Mouse (Mus musculus): Measurements from ENCODE around the gene Igf1. TPM values are rescaled to one million over a fixed set of nuclear protein-coding genes. Genes with fewer than 3 reads are reported as not detected.

Igf1 gene
- total and polyA plus RNA-seq, 2 experiments from 2014 or later: 10.0 to 23.4 TPM

- TF ChIP-seq CTCF (IDR thresholded peaks at IDR 0.05; ENCODE audit: low read depth): no peak
- no peak for TF ChIP-seq EP300 (IDR thresholded peaks at IDR 0.05; ENCODE audit: low read depth)
- H3K4me3 ChIP-seq (ENCODE audit: low read depth, low read length): no peak overlapping the region
- ATAC-seq (ENCODE audit: insufficient read depth, low read depth) (no peak), DNase-seq (ENCODE audit: low spot score) (no peak)
- no peak overlapping the region for H3K4me2 ChIP-seq (ENCODE audit: low read depth, low read length)
- no peaks in the 10 kb centered on the region for H3K36me3 ChIP-seq (replicated peaks; ENCODE audit: control insufficient read depth, insufficient read depth, low read length)
- H3K9ac ChIP-seq (replicated peaks; ENCODE audit: low read depth, low read length): no peak overlapping the region
- no peaks in the 10 kb centered on the region for H3K9me3 ChIP-seq (replicated peaks; ENCODE audit: control insufficient read depth, low read length)
- no peaks in the 10 kb centered on the region for H3K27me3 ChIP-seq (ENCODE audit: control insufficient read depth, insufficient read depth, low read length)
- no peaks in the 10 kb centered on the region for H3K4me1 ChIP-seq (ENCODE audit: control insufficient read depth, insufficient read depth)
- WGBS: 68% methylated on average over 10 of the region's 10 CpGs
- no peak overlapping the region for H3K27ac ChIP-seq (ENCODE audit: low read depth)
These were observed 36.2 kb upstream of the Igf1 start for GRCm38 (mm10) chr10:87821906-87822305.

GRCm38 (mm10) chr10:87830012-87830411 lies 28.1 kb upstream of the Igf1 start:
- WGBS: 93% methylated on average over 2 of the region's 2 CpGs
- Histone ChIP-seq H3K9me3 (replicated peaks; ENCODE audit: control insufficient read depth, low read length) (no peaks in the 10 kb centered on the region), H3K9ac (replicated peaks; ENCODE audit: low read depth, low read length) (no peak overlapping the region), H3K36me3 (replicated peaks; ENCODE audit: control insufficient read depth, insufficient read depth, low read length) (no peaks in the 10 kb centered on the region), H3K27ac (ENCODE audit: low read depth) (no peak overlapping the region), H3K27me3 (ENCODE audit: control insufficient read depth, insufficient read depth, low read length) (no peaks in the 10 kb centered on the region), H3K4me2 (ENCODE audit: low read depth, low read length) (no peak overlapping the region), H3K4me3 (ENCODE audit: low read depth, low read length) (no peak overlapping the region), H3K4me1 (ENCODE audit: control insufficient read depth, insufficient read depth) (no peaks in the 10 kb centered on the region)
- TF ChIP-seq CTCF (IDR thresholded peaks at IDR 0.05; ENCODE audit: low read depth) (no peak), EP300 (IDR thresholded peaks at IDR 0.05; ENCODE audit: low read depth) (no peak)
- no peak for DNase-seq (ENCODE audit: low spot score)
- ATAC-seq (ENCODE audit: insufficient read depth, low read depth): no peak

DNA sequence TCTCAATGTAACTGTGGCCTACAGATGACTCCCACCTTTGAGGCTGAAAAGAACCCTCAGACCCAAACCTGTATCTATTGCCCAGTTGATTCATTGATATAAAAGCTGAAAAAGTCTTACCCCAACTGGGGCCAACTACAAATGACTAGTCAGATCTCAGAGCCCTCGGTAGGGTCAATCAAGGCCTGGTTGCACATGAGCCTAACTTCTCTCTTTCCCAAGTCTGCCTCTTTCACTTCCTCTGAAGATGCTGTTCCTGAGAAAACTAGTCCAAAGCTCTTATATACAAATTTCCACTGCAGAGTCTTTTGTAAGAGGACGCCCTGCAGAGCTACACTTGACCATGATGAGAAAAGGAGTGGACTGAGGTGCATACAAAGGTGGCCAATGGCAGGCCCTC lies 27.4 kb upstream of the Igf1 start:
- Histone ChIP-seq H3K9me3 (replicated peaks; ENCODE audit: control insufficient read depth, low read length) (no peaks in the 10 kb centered on the region), H3K27me3 (ENCODE audit: control insufficient read depth, insufficient read depth, low read length) (no peaks in the 10 kb centered on the region), H3K27ac (ENCODE audit: low read depth) (no peak overlapping the region), H3K36me3 (replicated peaks; ENCODE audit: control insufficient read depth, insufficient read depth, low read length) (no peaks in the 10 kb centered on the region), H3K4me1 (ENCODE audit: control insufficient read depth, insufficient read depth) (no peaks in the 10 kb centered on the region), H3K4me2 (ENCODE audit: low read depth, low read length) (no peak overlapping the region), H3K9ac (replicated peaks; ENCODE audit: low read depth, low read length) (no peak overlapping the region), H3K4me3 (ENCODE audit: low read depth, low read length) (no peak overlapping the region)
- no peak for DNase-seq (ENCODE audit: low spot score)
- no peak for ATAC-seq (ENCODE audit: insufficient read depth, low read depth)
- TF ChIP-seq CTCF (IDR thresholded peaks at IDR 0.05; ENCODE audit: low read depth) (no peak), EP300 (IDR thresholded peaks at IDR 0.05; ENCODE audit: low read depth) (no peak)
- WGBS: 84% methylated on average over 2 of the region's 2 CpGs

GRCm38 (mm10) chr10:87832101-87832500 lies 26.0 kb upstream of the Igf1 start:
- no peak overlapping the region for H3K4me2 ChIP-seq (ENCODE audit: low read depth, low read length)
- TF ChIP-seq EP300 (IDR thresholded peaks at IDR 0.05; ENCODE audit: low read depth) (no peak), CTCF (IDR thresholded peaks at IDR 0.05; ENCODE audit: low read depth) (no peak)
- no peaks in the 10 kb centered on the region for H3K4me1 ChIP-seq (ENCODE audit: control insufficient read depth, insufficient read depth)
- DNase-seq (ENCODE audit: low spot score) (no peak), ATAC-seq (ENCODE audit: insufficient read depth, low read depth) (no peak)
- no peaks in the 10 kb centered on the region for H3K9me3 ChIP-seq (replicated peaks; ENCODE audit: control insufficient read depth, low read length)
- no peaks in the 10 kb centered on the region for H3K27me3 ChIP-seq (ENCODE audit: control insufficient read depth, insufficient read depth, low read length)
- no peak overlapping the region for H3K27ac ChIP-seq (ENCODE audit: low read depth)
- no peaks in the 10 kb centered on the region for H3K36me3 ChIP-seq (replicated peaks; ENCODE audit: control insufficient read depth, insufficient read depth, low read length)
- H3K9ac ChIP-seq (replicated peaks; ENCODE audit: low read depth, low read length): no peak overlapping the region
- WGBS: 69% methylated on average over 1 of the region's 1 CpGs
- H3K4me3 ChIP-seq (ENCODE audit: low read depth, low read length): no peak overlapping the region

DNA sequence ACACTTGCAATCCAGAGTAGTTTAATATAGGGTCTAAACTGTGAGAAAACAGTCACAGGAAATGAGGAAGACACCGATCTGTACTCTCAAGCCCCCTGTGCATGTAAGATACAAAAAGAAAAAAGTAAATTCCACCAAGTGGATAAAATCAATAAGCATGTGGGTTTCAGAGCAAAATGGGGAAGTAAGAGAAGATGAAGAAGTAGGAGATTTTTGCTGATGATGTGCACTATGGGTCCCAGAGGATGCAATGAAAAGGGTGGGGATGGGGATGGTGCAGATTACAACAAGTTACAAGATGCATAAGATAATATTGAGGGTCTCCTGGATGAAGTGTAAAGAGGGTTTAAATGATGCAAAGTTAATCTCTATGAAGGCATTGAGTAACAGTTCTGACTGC lies 18.6 kb upstream of the Igf1 start:
- no peak overlapping the region for H3K4me2 ChIP-seq (ENCODE audit: low read depth, low read length)
- H3K27me3 ChIP-seq (ENCODE audit: control insufficient read depth, insufficient read depth, low read length): no peaks in the 10 kb centered on the region
- no peak overlapping the region for H3K27ac ChIP-seq (ENCODE audit: low read depth)
- TF ChIP-seq CTCF (IDR thresholded peaks at IDR 0.05; ENCODE audit: low read depth) (no peak), EP300 (IDR thresholded peaks at IDR 0.05; ENCODE audit: low read depth) (no peak)
- no peaks in the 10 kb centered on the region for H3K4me1 ChIP-seq (ENCODE audit: control insufficient read depth, insufficient read depth)
- no peak for DNase-seq (ENCODE audit: low spot score)
- H3K9me3 ChIP-seq (replicated peaks; ENCODE audit: control insufficient read depth, low read length): no peaks in the 10 kb centered on the region
- H3K36me3 ChIP-seq (replicated peaks; ENCODE audit: control insufficient read depth, insufficient read depth, low read length): no peaks in the 10 kb centered on the region
- H3K4me3 ChIP-seq (ENCODE audit: low read depth, low read length): no peak overlapping the region
- H3K9ac ChIP-seq (replicated peaks; ENCODE audit: low read depth, low read length): no peak overlapping the region
- ATAC-seq (ENCODE audit: insufficient read depth, low read depth): no peak
- WGBS: 68% methylated on average over 1 of the region's 1 CpGs

DNA sequence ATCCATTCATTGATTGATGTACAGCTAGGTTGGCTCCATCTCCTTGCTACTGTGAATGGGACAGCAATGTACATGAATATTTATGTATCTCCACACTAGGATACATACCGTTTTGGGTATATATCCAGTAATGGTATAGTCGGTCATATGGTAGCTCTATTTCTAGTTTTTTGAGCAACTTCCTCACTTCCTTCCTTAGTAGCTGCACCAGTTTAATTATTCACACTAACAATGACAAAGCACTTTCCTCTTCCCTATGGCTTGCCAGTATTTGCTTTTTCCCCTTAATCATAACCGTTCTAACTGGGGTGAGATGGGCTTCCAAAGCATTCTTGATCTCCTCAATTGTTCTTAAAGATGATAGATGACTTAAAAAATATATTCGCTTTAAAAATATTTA lies 15.6 kb upstream of the Igf1 start:
- no peak overlapping the region for H3K27ac ChIP-seq (ENCODE audit: low read depth)
- DNase-seq (ENCODE audit: low spot score) (no peak), ATAC-seq (ENCODE audit: insufficient read depth, low read depth) (no peak)
- no peak overlapping the region for H3K4me2 ChIP-seq (ENCODE audit: low read depth, low read length)
- no peaks in the 10 kb centered on the region for H3K4me1 ChIP-seq (ENCODE audit: control insufficient read depth, insufficient read depth)
- H3K4me3 ChIP-seq (ENCODE audit: low read depth, low read length): no peak overlapping the region
- TF ChIP-seq CTCF (IDR thresholded peaks at IDR 0.05; ENCODE audit: low read depth) (no peak), EP300 (IDR thresholded peaks at IDR 0.05; ENCODE audit: low read depth) (no peak)
- 71% methylated on average over 4 of the region's 4 CpGs for WGBS
- H3K9me3 ChIP-seq (replicated peaks; ENCODE audit: control insufficient read depth, low read length): no peaks in the 10 kb centered on the region
- no peaks in the 10 kb centered on the region for H3K27me3 ChIP-seq (ENCODE audit: control insufficient read depth, insufficient read depth, low read length)
- no peaks in the 10 kb centered on the region for H3K36me3 ChIP-seq (replicated peaks; ENCODE audit: control insufficient read depth, insufficient read depth, low read length)
- no peak overlapping the region for H3K9ac ChIP-seq (replicated peaks; ENCODE audit: low read depth, low read length)

Measured in heart, postnatal 0 days (tissue).